Mouse (Mus musculus): ENCODE data around the gene Bex6. TPM values are rescaled to one million over a fixed set of nuclear protein-coding genes. Genes with fewer than 3 reads are reported as not detected.

Gene Bex6
- polyA plus RNA-seq (2021; fragmentation: Nextera tagmentation), result not detected in 2 replicates
- long read RNA-seq, experiment 1, result 0 reads
- long read RNA-seq, experiment 2, result 0 reads

GRCm38 (mm10) chr16:32179333-32179901 lies at the start of gene Bex6:
Gene Bex6 (plus strand): TSS chr16:32179823.

GRCm38 (mm10) chr16:32165281-32165821 lies 14.3 kb upstream of the Bex6 start, which contains the start of gene Nrros:
Gene Nrros (minus strand): TSS chr16:32165594.

Other genes with a start within 250 kb of the Bex6 start
- gene Pigz, start 246.0 kb upstream of the Bex6 start, polyA plus RNA-seq (2021; fragmentation: Nextera tagmentation), result 36.2 and 38.1 TPM in 2 replicates
- gene 0610012G03Rik, start 231.3 kb upstream of the Bex6 start, polyA plus RNA-seq (2021; fragmentation: Nextera tagmentation), result 146 and 172 TPM in 2 replicates
- 58.3 and 65.6 TPM in 2 replicates for gene Ncbp2, start 231.3 kb upstream of the Bex6 start, polyA plus RNA-seq (2021; fragmentation: Nextera tagmentation)
- 6.6 TPM in 2 replicates for gene Senp5, start 176.5 kb upstream of the Bex6 start, polyA plus RNA-seq (2021; fragmentation: Nextera tagmentation)
- 11.1 and 11.7 TPM in 2 replicates for gene Pak2, start 100.5 kb upstream of the Bex6 start, polyA plus RNA-seq (2021; fragmentation: Nextera tagmentation)
- gene Pigx, start 80.1 kb upstream of the Bex6 start, polyA plus RNA-seq (2021; fragmentation: Nextera tagmentation), result 43.9 and 45.4 TPM in 2 replicates
- 122 and 129 TPM in 2 replicates for gene Cep19, start 80.0 kb upstream of the Bex6 start, polyA plus RNA-seq (2021; fragmentation: Nextera tagmentation)
- 4.1 and 5.8 TPM in 2 replicates for gene Nrros, start 14.2 kb upstream of the Bex6 start, polyA plus RNA-seq (2021; fragmentation: Nextera tagmentation)
- 4.2 and 5.7 TPM in 2 replicates for gene Fbxo45, start 67.3 kb downstream of the Bex6 start, polyA plus RNA-seq (2021; fragmentation: Nextera tagmentation)
- 15.4 and 15.9 TPM in 2 replicates for gene Wdr53, start 67.4 kb downstream of the Bex6 start, polyA plus RNA-seq (2021; fragmentation: Nextera tagmentation)
- gene Smco1, start 91.6 kb downstream of the Bex6 start, polyA plus RNA-seq (2021; fragmentation: Nextera tagmentation), result not detected in 2 replicates
- 21.3 and 29.2 TPM in 2 replicates for gene Rnf168, start 97.6 kb downstream of the Bex6 start, polyA plus RNA-seq (2021; fragmentation: Nextera tagmentation)
- 7.8 and 9.1 TPM in 2 replicates for gene Ubxn7, start 152.4 kb downstream of the Bex6 start, polyA plus RNA-seq (2021; fragmentation: Nextera tagmentation)
- gene Tm4sf19, start 220.7 kb downstream of the Bex6 start, polyA plus RNA-seq (2021; fragmentation: Nextera tagmentation), result not detected in 2 replicates
- gene Tctex1d2, start 239.9 kb downstream of the Bex6 start, polyA plus RNA-seq (2021; fragmentation: Nextera tagmentation), result 40.7 and 43.1 TPM in 2 replicates